Mouse (Mus musculus): Measurements from ENCODE around the gene Dync1i1.

Gene Dync1i1

DNA sequence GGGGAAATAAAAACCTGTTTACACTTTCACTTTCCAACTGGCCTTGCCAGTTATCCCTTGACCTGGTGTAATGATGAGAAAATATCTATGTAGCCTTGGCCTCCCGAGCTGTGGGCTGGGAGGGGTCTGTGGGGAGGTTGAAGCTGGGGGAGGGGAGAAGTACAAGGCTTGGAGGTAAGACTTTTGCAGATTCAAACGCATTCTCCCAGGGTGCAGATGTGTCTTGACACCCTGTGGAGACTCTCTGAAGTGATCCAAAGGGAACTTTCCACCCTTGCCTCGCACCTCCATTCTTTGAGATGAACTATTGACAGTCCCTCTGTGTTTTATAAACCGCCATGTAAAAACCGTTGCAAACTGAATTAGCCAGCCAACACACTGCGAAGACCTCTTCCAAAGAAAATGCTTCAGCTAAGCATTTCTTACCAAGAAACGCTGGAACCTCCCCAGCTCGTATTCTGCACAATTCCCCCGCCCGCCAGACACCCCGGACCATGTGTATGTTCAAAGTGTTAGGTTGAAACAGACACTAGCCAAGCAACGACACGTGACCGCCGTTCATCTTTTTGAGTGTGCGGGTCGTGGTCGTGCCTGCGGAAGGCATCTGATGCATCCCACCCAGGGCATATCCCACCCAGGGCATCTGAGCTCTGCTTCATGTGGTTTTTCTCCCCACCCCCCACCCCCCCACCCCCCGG, 133.6 kb downstream of the Dync1i1 start:
- no peak for DNase-seq

DNA sequence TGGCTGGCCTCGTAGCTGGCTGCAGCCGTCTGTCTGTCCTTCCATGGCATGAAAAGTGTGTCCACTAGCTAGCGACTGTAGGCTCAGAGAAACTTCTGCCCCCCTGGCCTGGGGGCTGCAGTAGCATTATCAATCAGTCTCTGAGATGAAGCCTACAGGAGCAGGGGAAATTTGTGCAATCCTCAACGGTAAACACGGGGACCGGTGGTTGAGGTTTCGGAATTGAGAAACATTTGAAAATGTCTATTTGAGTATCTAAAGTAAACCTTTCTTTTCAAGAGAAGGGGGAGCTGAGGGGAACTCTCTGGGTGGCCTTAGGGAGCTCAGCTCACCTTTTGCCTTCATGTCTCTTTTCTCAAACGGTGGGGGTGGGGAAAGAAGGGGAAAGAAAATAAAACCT, 134.2 kb downstream of the Dync1i1 start:
- DNase-seq, result no peak

DNA sequence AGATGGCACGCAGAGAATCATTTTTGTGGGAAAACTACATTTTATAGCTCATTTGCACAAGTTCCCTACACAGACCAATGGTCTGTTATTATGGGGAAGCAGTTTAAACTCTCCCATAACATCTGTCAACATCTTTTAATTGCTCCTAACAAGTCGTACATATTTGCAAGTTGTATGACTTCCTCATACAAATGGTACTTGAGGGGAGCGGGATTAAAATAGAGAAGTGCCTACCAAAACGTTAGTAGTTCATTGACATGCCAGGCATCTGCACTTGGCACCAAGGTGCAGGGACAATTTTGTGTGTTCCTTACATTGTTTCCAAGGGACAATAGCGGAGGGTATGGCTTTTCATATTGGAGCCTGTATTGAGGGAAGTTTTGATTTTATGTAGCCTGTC, 140.7 kb downstream of the Dync1i1 start:
- no peak for DNase-seq

DNA sequence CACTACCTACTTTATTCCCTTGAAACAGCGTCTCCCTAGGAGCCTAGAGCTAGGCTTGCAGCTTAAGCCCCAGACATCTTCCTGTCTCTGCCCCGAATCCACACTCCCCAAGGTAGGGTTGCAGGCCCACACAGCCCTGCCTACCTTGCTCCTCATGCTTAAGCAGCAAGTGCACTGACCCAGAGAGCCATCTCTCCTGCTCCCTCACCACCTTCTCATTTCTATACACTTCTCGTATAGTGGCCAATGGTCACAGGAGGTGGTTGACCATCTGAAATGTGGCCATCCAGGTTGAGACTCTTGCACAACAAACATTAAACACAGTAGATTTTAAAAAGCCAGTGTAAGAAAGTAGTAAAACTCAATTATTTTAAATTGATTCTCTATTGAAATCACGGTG, 141.8 kb downstream of the Dync1i1 start:
- DNase-seq, result no peak

DNA sequence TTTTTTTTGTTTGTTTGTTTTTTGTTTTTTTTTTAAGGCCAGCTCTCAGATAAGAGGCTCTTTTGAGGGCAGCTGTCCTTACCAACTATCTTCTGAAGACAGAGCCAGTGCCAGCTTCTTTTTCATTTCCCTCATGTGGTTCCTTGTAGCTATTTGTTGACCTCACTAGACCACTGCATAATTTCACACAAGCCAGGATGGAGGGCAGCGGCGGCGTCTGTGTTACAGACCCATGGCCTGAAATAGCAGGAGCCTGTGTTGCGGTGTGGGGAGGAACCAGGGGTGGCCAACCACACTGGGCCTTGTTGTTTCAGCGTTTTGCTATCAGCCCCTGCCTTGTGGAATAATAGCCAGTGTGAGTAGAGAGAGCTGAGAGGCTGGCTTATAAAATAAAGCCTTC, 145.6 kb downstream of the Dync1i1 start:
- DNase-seq, result no peak

DNA sequence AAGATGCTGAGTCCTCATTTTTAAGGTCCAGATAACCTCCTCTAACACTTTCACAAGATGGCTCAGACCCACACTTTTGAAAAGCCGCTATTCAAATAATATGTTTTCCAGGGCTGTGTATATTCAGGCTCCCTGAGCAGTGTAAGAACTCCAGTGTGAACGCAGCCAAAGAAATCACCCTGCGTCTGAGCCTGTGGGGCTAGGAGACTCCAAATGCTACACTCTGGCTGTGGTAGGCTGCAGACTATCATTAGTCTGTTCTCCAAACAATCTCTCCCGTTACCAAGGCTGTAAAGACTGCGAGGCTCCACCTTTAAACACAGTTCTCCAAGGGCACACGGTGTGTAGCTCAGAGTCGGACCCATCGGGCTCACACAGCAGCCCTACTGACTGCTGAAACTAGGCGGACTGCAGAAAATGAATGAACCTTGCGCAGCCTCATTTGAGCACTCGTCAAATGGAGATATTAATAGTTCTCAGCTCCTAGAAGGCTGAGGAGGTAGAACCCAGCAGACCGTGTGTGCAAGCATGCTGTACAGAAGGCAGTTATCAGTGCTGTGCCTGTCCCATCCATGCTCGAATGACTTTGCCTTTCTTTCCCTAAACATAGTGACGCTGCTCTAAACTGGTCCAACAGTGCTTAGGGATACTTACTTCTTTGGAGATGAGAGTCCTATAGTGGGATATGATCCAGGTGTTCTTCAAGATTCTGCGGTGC, 146.3 kb downstream of the Dync1i1 start:
- DNase-seq, result no peak

DNA sequence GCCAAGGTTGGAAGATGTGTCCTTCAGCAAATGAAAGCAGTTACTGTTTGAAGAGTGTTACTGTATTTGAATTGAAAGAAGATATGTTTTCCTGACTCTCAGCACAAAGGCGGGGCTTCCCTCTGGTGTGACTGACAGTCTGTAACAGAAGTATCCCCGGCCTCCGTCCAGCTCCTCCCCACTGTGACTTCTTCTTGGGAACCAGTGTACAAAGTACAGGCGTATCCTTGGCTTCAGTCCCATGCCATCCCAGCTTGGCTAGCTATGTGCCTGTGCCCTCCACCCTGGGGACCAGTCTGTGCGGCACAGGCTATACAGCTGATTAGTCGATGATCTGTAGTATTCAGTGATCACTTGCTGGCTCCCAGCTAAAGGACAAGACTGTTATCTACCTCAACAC, 163.9 kb downstream of the Dync1i1 start:
- DNase-seq, result no peak

DNA sequence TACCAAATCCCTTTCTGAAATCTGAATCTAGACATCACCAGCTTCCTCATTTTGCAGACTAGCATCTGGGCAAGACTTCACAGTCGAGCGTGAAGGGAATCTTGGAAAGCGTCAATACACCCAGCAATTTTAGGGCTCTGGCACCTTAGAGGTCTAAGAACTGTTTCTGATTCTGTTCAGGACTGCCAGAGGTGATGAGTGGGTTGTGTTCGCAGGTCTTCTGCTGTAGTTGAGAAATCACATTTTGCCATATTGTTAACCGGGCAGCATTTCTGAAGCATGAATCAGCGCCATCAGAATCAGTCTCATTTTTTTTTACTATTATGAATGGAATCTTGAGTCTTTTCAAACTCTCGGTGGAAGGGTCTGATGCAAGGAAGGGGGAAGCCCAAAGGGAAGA, 185.9 kb downstream of the Dync1i1 start:
- DNase-seq, result no peak

DNA sequence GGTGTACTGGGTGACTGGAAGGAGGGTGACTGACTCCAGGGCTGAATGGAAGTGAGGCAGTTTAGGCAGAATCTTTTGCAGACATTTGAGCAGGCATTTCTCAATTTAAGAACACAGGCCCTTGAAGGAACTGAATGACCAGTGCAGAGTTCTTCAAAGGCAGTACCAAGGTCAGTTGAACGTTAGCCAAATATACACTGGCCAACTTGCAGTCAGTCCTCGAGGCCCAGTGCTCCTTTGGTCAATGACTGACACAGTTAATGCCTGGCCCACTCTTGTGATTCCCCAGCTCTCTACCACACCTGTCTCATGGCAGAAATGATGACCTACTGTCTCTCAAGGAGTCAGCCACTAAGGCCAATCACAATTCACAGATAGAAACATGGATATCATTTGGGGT, 189.6 kb downstream of the Dync1i1 start:
- DNase-seq, result no peak

DNA sequence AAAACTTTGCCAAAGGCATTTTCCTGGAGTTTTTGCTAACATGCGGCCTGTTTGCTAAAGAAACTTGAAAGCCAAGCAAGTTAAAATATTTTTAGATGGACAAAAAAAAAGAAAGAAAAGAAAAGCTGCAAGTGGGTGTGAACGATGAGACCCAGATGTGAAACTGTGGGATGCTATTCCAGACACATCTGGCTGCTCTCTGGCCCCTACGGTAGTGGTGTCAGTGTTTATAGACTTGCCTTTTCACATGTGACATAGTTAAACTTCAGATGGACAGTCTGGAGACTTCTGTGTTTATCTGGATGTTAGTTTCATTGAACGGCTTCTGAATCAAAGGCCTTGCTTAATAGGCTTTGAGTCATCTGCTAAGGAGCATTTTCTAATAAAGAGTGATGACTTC, 195.2 kb downstream of the Dync1i1 start:
- DNase-seq, result no peak

DNA sequence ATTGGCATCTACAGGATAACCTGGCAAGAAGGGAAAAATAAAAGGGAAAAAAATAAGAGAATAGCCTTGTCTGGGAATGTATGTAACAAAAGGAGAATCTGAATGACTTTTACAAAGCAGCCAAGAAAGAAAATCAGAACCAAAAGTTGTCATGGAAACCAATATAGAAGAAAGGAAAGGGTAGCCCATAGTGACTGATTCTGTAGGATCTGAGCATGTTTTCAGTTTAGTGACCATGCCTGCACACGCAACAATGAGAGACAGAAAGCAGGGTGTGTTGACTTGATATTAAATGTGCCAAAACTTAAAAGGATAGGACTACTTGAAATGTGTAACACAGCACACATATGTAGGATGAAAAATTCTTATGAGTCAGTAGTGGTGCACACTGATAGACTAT, 197.2 kb downstream of the Dync1i1 start:
- no peak for DNase-seq

DNA sequence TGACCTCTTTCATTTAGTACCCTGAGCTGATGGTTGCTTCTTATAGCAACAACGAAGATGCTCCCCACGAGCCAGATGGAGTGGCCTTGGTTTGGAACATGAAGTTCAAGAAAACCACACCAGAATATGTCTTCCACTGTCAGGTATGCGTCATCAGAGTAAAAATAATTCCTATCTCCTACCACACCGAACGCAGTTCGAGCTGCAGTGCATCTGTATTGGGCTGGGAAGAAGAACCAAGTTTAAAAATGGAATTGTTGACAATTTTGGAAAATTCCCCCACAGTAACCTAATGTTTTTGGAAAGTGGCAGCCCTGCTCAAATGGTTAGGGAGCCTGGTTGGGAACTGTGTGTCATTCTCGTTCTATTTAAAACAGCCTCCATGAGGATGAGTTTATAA, 197.7 kb downstream of the Dync1i1 start:
- no peak for DNase-seq

DNA sequence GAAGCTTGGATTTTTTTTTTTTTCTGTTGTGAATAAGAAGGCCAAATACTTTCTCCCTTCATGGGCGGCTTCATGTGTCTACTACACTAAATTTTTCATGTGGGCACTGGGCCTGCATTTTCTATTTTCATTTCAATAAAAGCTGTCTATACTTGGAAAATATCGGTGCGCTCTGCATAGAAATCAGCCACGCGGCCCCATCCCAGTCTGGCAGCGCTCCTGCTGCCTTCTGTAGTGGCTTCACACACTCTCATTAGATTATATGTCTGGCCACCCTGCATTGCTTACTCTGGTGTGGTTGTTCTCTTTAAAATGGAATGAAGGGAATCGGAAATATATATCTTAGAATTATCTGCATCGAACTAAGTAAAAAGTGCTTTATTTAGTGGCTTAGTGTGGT, 204.7 kb downstream of the Dync1i1 start:
- no peak for DNase-seq

DNA sequence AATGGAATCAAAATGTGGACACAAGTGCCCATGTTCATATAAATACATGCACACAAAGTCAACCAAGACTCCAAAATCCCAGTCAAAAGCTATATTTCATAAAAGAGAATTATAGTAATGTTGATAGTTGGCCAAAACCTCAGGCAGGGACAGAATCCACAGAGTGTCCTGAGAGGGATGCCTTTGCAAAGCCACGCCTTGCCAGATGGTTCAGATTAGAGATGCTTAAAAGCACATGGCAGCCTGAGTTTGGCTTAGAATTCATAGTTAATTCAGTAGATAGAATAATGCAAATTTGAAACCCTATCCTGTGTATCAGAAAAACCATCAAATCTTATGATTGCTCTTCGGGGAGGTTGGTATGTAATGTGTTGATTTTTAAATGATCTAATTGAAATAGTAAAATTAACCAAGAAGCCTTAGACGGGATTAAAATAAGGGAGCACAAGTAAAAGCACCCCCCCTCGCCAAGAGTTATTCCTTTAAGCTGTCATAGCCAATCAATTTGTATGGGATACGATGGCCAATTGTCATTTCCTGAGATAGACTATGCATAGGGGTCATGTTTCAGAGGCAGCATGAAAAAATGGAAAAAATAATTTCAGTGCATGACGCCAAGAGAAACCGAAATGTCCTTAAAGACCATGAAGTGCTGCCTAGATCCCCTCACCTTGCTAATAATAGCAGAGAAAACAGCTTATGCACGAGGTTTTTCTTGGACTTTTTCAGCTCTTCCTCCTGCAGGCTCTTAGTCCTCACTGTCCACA, 210.3 kb downstream of the Dync1i1 start:
- DNase-seq, result no peak

DNA sequence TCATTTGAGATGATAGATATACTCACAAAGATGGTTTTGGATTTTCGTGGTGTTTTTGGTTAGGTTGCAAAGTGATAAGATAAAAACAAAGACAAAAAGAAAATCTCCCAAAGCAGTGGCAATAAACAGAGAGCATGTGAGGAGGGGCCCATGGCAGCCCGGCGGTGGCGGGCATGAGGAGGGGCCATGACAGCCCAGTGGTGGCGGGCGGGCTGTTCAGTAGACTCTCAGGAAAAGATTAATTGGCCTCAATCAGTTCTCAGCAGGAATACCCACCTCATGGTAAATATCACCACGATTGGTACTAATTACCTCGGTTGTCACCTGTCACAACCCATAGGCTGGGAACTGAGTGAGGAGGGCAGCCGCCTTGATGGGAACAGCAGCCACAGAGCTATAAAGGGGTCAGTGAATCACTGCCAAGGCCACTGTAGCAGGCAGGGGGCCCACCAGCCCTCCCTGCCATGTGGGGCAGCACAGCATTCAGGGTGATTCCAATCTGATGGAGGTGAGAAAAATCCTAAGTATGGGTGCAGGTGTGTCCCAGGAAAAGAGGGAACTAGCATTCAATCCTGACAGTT, 224.5 kb downstream of the Dync1i1 start:
- no peak for DNase-seq

DNA sequence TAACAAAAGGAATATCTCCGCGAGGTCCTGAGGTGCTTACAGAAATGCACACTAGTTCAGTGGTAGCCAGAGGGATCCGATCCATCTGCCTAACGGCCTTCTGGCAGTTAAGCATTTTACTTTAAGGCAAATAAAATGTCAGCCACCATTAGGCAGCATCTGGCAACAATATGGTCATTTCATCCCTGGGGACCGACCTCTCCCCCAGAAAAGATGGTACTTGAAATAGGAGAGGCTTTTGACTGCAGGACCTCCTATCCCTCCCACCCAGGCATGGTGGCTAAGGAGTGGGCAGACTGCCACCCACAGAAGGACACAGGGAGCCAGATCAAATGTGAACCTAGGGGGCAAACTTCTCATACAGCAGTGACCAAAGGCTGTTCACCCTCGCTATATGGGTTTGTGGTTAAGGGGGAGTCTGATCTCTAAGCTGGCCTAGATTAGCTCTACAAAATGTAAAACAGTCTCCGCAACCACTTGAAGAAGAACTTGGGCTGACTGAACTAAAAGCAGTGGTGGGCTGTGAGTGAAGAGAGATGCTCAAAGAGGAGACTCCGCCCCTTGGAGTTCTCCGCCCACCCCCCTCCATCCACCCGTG, 231.0 kb downstream of the Dync1i1 start:
- DNase-seq, result no peak

DNA sequence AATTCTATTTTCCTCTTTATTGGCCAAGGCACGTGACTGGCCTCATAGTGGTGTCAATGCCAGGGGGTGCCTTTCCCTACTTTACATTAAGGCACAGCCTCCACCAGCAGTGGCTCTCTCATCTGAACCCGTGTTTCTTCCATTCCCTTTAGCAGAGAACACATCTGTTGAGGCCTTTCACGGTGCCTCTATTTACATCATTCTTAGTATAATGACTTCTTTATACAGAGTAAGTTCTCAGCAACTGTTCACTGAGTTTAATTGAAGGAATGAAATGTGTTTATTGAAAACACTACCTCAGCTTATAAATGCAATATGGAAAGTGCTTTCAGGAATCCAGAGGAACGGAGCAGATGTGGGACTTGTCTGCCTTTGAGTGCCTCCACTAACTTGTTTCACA, 235.3 kb downstream of the Dync1i1 start:
- no peak for DNase-seq

DNA sequence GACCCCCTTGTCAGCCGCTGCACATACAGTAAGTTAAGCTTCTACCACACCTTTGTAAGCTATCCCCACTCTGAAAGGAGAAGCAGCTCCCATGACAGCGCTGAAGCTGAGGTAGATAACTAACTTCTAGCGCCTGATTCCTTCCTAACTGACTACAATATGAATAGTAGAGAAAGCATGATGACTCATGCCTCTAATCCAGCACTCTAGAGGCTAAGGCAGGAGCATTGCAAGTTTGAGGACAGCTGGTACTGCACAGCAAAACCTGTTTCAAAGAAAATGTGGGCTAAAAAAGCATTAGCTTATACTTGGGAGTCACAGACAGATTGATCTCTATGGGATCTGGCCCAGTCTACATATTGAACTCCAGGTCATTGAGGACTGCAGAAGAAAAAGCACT, 236.5 kb downstream of the Dync1i1 start:
- no peak for DNase-seq

DNA sequence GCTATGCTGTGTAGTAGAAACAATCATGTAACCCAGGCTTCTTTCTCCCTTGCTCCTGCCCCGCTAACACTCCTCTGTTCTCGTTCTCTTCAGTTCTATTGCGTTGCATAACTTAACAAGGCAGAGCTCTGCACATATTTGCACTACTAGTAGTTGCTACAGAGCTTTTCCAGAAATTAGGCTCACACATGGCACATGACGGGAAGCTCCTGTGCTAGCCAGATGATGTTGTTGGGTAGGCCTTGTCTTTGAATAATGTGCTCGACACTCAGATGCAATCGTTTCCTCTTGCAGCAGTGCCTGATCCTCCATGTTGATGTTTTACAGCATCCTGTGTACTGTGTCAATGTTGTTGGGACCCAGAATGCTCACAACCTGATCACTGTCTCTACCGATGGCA, 240.9 kb downstream of the Dync1i1 start:
- no peak for DNase-seq

DNA sequence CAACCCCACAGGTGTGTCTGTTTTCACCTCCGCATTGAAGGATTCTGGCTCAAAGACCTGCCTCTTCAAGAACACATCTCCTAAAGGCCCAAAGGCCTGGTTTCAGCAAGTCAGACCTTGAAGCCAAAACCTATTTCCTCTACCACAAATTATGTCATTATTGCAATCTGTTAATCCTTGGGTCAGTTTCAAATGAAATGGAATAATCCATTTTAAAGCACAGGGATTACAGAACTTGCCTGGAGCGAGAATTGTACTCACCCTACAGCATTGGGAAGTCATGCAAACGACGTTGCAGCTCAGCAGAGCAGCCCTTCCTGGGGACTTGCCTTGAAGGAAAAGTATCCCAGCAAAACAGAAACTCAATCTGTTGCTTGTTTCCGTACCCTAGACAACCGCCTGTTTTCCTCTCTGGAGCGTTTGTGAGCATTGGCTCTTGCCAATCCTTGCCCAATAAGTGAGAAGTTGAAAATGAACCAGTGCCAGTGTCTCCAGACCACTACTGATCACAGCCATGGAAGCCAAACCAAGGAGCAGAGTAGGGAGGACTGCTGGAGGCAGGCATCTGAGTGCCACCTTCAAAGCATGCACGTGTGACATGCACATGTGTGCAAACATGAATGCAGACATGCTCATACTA, 241.5 kb downstream of the Dync1i1 start:
- DNase-seq, result no peak

DNA sequence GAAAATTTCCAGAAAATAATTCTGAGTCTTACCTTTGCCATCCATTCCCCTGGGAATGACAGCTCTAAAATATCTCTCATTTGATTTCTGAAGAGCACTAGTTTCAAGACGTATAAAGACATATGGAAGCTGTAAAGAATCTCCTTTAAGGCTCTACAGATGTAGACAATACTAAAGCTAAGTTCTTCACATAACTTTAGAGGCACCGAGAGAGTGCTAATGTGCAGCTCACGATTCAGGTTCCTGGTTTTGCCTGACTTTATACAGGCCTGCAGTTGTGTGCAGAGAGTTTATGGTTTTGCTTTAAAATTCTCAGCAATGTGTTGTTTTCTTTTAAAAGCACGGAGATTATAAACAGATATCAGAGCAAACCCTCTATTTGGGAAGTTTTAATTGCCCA, 242.1 kb downstream of the Dync1i1 start:
- DNase-seq, result no peak

DNA sequence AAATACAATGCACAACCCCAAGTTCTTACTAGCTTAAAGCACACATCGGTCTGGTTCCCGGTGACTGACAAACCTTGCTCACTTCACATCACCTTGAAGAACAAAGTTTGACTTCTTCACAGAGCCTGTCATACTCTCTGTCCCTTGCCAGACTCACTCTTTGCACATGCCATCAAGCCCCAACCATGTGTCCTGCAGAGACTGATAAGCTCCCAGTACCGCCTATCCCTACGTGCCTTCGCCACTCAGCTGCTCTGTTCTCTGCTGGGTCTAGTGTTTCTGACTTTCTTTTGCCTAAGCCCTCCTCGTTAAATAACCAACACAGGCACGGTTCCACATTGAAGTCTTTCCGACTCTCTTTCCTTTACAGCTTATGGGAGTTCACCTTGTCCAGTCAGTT, 244.2 kb downstream of the Dync1i1 start:
- no peak for DNase-seq

DNA sequence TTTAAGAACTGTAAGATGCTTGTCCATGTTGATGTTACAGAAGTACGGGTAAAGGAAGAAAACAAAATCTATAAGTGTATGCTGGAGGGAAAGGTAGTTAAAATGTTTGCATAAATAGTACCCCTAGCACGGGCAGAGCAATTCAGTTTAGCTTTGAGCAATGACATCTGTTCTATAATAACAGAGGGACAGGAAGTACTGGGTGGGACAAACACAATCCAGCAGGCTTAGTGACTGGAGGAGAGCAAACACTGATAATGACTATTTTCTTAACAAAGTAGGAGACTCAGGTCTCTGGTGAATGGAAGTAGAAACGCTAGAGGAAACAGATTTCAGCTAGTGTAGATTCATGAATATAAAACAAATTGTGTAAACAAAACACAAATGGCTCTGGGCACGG, 250.8 kb downstream of the Dync1i1 start:
- no peak for DNase-seq

All from thymus, postnatal 14 days (tissue).